Mouse (Mus musculus) heart, adult 9 months (tissue): ENCODE data around the gene Atxn7l1.

ENCODE experiments used
- DNase-seq, 2 experiments: peaks; one replicate each; pipeline ENCODE4 v3.0.0; 2022; ENCODE audit warnings: low spot score in 2 of 2

Gene Atxn7l1

GRCm38 (mm10) chr12:33225117-33225541 lies 77.6 kb downstream of the Atxn7l1 start:
- DNase-seq, result no peak

GRCm38 (mm10) chr12:33225978-33226377 lies 78.5 kb downstream of the Atxn7l1 start:
- DNase-seq, result no peak

DNA sequence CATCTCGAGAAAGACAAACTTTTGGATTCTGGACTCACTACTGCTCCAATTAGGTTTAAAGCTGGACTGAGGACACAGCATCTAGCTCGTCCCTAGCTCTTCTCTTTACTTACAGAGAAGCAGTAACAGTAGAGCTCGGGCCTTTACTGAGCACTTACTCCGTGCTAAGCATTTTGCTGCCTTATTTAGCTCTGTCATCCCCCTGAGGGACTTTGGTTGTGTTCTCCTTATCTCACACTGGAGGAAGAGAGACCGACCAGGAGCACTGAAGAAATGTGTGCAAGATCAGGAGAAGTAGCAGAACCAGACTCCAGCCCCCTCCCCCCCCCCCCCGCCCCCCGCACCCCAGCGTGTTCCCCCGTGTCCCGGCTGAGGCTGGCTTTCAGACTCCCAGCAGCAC lies 79.1 kb downstream of the Atxn7l1 start:
- no peak for DNase-seq

GRCm38 (mm10) chr12:33235314-33235713 lies 87.8 kb downstream of the Atxn7l1 start:
- no peak for DNase-seq

DNA sequence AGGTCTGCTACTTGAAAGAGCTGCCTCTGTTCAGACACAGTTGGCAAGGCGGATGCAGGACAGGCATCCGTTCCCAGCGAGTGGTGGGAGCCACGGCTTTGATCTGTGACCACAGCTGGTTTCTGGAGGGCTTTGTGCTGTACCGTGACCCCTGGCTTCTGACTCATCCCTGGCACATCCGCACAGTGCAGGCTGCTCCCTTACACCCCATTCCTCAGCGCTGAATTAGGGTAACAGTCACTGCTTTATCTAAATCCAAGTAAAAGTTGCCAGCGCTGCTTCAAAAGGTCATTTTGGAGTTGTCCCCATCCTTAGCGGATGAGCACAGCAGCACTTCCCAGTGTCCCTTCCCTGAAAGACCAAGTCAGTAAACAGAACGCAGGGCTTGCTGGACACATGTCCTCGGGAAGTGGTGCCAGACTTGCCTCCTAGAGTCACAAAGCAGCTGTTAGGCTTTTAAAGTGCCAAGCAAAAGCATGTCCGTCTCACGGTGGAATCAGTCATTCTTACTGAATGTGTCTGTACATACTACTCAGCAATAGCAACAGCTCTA lies 88.4 kb downstream of the Atxn7l1 start:
- peak; percentile 23 to 27 for DNase-seq

DNA sequence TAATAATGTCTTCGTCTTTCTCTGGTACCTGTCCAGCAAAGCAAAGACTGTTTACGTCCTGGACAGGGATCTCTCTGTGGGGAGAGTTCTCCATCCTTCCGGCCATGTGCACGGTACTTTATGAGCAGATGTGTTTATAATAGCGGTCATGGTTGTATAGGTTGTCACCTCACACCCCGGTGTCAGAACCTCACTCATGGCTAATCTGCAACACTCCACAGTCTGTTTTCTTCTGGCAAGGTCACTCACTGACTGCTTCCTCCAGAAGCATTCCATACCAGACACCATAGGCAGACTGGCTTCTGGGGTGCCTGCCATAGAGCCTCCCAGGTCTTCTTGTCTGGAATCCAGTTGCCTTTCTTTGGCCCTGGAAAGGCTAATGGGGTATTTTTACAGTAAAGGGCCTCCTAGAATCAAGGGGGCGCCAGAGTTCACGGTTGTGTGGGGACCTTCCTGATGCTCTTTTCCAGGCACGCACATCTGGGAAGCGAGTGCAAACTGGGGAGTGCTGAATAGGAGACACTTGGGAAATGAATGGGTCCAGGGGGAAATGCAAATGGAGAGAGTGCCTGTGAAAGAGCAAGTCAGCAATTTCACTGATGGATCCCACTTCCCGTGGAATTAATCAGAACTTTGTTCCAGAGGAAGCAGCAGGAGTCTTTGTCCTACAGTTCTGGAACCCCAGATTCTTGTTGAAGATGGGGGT lies 89.0 kb downstream of the Atxn7l1 start:
- no peak for DNase-seq

DNA sequence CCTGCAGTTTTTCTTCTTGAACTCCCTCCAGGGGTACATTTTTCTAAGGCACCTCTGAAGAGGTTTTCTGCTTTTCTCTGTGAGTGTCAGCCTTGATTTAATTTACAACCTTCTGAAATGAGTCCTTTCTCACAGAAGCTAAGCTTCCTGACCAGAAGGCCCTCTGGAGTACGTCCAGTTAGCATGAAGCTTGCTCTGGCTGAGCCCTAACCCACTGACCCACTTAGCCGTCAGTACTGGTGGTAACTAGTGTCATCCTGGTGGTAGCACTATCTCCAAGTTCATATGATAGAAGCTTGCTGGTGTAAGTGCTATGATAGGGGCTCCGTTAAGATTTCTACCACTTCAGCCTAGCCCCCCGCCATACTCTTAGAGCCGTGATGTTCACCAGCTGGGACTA lies 89.6 kb downstream of the Atxn7l1 start:
- DNase-seq, result no peak

- DNase-seq, result no peak
These were observed 95.2 kb downstream of the Atxn7l1 start for GRCm38 (mm10) chr12:33242679-33243078.

GRCm38 (mm10) chr12:33244132-33244875 lies 96.8 kb downstream of the Atxn7l1 start:
- peak in 1 of 2 experiments; percentile 29 for DNase-seq

GRCm38 (mm10) chr12:33245455-33245854 lies 98.0 kb downstream of the Atxn7l1 start:
- DNase-seq, result no peak

DNA sequence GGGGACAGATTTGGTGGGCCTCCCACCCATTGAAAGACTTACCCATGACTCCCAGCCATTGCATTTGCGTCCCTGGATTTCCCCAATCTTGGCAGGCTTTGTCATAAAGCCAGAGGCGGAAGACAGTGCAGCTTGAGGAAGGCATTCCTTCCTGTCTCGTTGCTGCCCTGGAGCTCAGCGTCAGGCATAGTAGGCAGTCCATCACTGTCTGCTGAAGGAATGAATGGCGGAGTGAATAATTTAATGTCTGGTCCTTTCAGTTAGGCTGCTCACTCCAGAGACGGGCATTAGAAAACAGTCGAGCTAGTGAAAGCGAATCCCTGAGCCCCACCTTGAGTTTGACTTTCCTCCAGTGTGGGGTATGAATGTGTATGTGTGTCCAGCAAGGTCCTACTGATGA lies 99.4 kb downstream of the Atxn7l1 start:
- no peak for DNase-seq

DNA sequence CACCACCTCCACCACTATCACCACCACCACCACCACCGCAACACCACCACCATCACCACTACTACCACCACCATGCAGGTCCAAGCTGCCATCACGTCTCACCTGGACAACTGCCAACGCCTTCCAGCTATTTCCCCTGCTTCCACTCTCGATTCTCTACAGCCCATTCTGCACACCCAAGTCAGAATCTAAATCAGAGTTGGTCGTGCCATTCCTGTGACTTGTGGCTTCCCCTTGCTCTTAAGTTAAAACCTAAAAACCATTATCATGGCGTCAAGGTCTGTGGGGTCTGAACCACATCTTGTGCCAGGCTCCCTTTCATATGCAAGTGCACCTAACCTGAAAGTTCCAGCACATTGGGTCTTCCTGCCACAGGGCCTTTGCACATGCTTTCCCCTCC lies 102.7 kb downstream of the Atxn7l1 start:
- no peak for DNase-seq

GRCm38 (mm10) chr12:33251399-33251798 lies 103.9 kb downstream of the Atxn7l1 start:
- no peak for DNase-seq

DNA sequence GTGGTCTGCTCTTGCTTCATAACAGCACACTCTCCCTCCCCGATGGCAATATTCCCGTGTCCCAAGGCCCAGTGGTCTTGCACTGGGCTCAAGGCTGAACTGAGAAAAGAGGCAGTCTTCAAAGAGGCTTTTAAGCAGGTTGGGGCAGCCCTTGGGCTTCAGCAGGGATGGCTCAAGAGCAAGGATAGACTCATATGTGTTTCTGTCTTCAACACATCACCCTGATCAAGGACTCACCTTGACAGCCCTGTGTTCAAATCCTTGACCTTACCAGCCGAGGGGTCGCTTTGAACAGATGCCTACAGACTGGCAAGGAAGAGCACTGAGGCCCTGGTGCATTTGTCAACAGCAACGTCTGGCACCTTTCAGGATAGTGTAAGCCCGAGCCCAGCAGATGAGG lies 105.1 kb downstream of the Atxn7l1 start:
- DNase-seq, result no peak

- no peak for DNase-seq
These were observed 105.7 kb downstream of the Atxn7l1 start for GRCm38 (mm10) chr12:33253206-33253605.

DNA sequence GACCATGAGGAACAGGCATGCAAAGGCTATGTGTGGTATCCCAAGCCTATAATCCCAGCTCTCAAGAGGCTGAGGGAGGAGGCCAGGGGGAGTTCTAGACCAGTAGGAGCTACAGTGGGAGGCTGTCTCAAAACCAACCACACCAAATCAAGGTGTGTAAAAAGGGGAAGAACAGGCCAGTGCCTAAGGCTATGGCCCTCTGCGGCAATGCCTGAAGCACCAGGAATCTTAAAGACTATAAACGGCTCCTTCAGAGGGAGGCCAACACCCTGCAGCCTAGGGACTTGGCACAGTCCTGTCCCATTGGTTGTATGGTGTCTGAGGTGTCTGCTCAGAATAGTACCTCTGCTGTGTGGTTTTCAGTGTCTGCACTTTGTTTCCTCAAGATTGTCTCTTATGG lies 107.8 kb downstream of the Atxn7l1 start:
- no peak for DNase-seq

GRCm38 (mm10) chr12:33256426-33256825 lies 108.9 kb downstream of the Atxn7l1 start:
- DNase-seq, result no peak

GRCm38 (mm10) chr12:33258995-33259529 lies 111.6 kb downstream of the Atxn7l1 start:
- DNase-seq, result no peak

DNA sequence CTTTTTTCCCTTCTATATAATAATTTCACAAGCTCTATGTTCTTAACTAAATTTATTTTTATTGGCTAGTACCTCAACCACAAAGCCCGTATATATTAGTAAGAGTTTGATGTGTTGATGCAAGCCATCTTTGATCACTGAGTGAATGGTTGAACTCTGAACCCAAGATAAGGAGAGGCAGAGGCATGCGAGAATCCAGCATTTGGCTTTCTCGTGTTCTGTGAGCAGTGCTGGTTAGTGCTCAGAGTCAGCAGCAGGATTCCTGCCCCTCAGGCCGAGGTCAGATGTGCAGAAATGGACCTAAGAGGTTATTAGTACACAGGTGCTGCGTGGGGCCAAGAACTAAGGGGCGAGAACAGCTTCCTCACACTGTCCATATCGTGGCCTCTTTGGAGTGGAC lies 113.1 kb downstream of the Atxn7l1 start:
- DNase-seq, result no peak

- no peak for DNase-seq
These were observed 118.4 kb downstream of the Atxn7l1 start for GRCm38 (mm10) chr12:33265877-33266276.

DNA sequence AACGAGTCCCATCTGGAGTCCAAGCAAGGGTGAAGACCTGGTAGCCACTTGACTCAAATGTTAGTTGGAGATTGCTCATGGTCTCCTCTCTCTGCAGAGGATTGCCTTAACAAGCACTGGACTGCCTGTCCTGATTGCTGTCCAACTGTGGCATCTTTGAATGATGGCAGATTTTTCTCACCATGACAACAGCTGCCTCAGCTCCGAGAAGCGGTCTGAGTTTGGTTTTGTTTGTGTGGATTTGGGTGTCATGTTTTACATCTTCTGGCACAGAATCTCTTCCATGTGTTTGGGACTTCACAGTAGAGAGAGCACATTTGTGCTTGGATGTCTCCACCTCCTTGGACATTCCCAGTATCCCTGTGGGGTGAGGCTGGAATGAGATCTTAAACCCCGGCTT lies 120.5 kb downstream of the Atxn7l1 start:
- DNase-seq, result no peak

- no peak for DNase-seq
These were observed 122.2 kb downstream of the Atxn7l1 start for GRCm38 (mm10) chr12:33269743-33270142.

- DNase-seq, result no peak
These were observed 124.4 kb downstream of the Atxn7l1 start for GRCm38 (mm10) chr12:33271865-33272264.
